Mouse (Mus musculus) liver, embryonic 14.5 days (tissue): ENCODE data around the gene Medag. TPM values are rescaled to one million over a fixed set of nuclear protein-coding genes. Genes with fewer than 3 reads are reported as not detected.

ENCODE experiments used
- ATAC-seq: fragments of 200-750 bp; cut with Nextera tagmentation; 2 replicates; pipeline ENCODE4 v1.8.0; 2017; ENCODE audit warnings: moderate number of reproducible peaks, mild to moderate bottlenecking, moderate library complexity; ENCODE audit not compliant: insufficient read depth
- DNase-seq, 3 experiments: peaks; one replicate each; pipeline ENCODE4 v3.0.0-alpha.2; 2012 to 2013; ENCODE audit warnings: low read depth in 3 of 3, low spot score in 3 of 3
- H3K27ac ChIP-seq: fragments of 300-500 bp; sonication (generic); 2 replicates; pipeline ENCODE4 v1.5.1; 2014; ENCODE audit warnings: moderate library complexity, mild to moderate bottlenecking, control low read depth, inconsistent platforms
- H3K27me3 ChIP-seq: fragments of 300-500 bp; sonication (generic); 2 replicates; pipeline ENCODE4 v1.6.1; 2014; ENCODE audit warnings: mild to moderate bottlenecking, low read length, moderate library complexity; ENCODE audit not compliant: control insufficient read depth, insufficient read depth
- H3K36me3 ChIP-seq: fragments of 300-500 bp; sonication (generic); replicated peaks from 2 replicates; pipeline ENCODE4 v1.6.1; 2014; ENCODE audit warnings: low read depth; ENCODE audit not compliant: control insufficient read depth, insufficient read depth
- H3K4me1 ChIP-seq, 2 experiments: fragments of 200-500 bp in 1 of 2; fragments of 300-500 bp in 1 of 2; sonication (generic) in 1 of 2; replicated peaks; 2 replicates each; pipeline ENCODE4 v1.6.1; 2012 to 2014; ENCODE audit warnings: antibody characterized with exemption in 1 of 2, inconsistent platforms in 1 of 2, low read length in 1 of 2; ENCODE audit not compliant: control insufficient read depth in 2 of 2, insufficient read depth in 2 of 2
- H3K4me2 ChIP-seq: fragments of 300-500 bp; sonication (generic); 2 replicates; pipeline ENCODE4 v1.6.1; 2014; ENCODE audit warnings: low read depth, mild to moderate bottlenecking, control low read depth, moderate library complexity
- H3K4me3 ChIP-seq, 2 experiments: fragments of 200-500 bp in 1 of 2; fragments of 300-500 bp in 1 of 2; sonication (generic) in 1 of 2; 2 replicates each; pipeline ENCODE4 v1.5.1; 2012 to 2014; ENCODE audit warnings: low read depth in 2 of 2, low read length in 2 of 2, mild to moderate bottlenecking in 2 of 2, control low read depth in 1 of 2, inconsistent platforms in 1 of 2, moderate library complexity in 1 of 2; ENCODE audit not compliant: insufficient read depth in 1 of 2
- H3K9ac ChIP-seq: fragments of 300-500 bp; sonication (generic); replicated peaks from 2 replicates; pipeline ENCODE4 v1.6.1; 2014; ENCODE audit warnings: mild to moderate bottlenecking, control low read depth, moderate library complexity
- H3K9me3 ChIP-seq: fragments of 300-500 bp; sonication (generic); 2 replicates; pipeline ENCODE4 v1.6.1; 2016; ENCODE audit warnings: low read length, mixed read lengths; ENCODE audit not compliant: control insufficient read depth
- CTCF ChIP-seq: IDR thresholded peaks from 2 replicates; pipeline ENCODE4 v1.5.1; 2016; ENCODE audit warnings: antibody characterized with exemption, low read depth, control low read depth
- EP300 ChIP-seq: IDR thresholded peaks from 2 replicates; pipeline ENCODE4 v1.6.1; 2016; ENCODE audit warnings: antibody characterized with exemption, low read depth
- WGBS: fragments of 180-500 bp; shearing (Covaris S2); extraction: QIAGEN DNeasy Blood & Tissue Kit; methylation state at CpG from one replicate; pipeline ENCODE4 v1.1.7; 2014; ENCODE audit not compliant: insufficient replicate concordance; 5-methylcytosine and 5-hydroxymethylcytosine counted together
- polyA plus RNA-seq, 2 experiments: library from polyadenylated mRNA; depleted of rRNA in 1 of 2; stranded (reverse) in 1 of 2; unstranded in 1 of 2; fragments of >200 nt; fragmentation: Nextera tagmentation in 1 of 2; extraction: Ambion mirVana in 1 of 2; gene quantifications; 2 replicates each; pipeline versions ENCODE4 v1.2.1 to v1.2.3; 2012 to 2014

The Medag gene
- polyA plus RNA-seq, 2 experiments: 0.18 to 0.27 TPM

DNA sequence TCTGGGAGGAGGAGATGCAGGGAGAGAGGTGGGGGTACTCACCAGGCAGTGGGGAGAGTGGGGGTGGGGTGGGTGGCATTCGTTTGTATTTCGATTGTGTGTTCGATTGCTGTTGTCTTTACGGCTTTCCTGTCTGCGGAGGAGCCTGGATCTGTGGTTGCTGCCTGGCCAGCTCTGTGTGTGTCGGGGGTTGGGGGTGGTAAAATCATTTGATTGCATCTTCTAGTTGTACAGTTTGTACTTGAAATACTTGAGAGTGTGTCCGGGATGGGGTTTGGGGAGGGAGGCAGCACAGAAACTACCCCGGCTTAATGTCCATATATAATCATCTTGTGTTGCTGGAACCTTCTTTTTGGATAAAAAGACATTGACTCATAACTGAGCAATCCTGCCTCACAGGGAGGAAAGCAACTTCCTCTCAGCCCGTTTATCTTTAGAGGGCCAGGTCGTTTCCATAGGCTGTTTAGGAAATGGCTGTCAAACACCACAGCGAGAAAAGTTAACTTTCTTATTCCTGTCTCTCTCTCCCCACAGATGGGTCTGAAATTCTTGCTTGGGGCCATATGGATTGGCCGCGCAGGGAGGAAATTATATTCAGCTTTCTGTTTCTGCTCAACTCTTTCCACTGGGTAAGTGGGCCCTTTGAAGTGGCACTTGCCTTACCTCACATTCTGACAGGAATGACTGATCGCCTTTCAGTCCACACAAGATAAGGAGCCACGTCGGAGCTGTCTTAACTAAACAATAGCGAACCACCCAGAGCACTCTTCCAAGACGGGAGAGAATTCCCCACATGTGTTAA, 19.8 kb upstream of the Medag start:
- Histone ChIP-seq H3K4me3 (no peak overlapping the region), H3K4me1 (0 out of 4 replicates have a peak, but pooled peaks cover 0 to 5% of the 10 kb centered on the region in 2 experiments), H3K9ac (no peak overlapping the region), H3K4me2 (no peak overlapping the region), H3K27me3 (no peaks in the 10 kb centered on the region), H3K9me3 (no peaks in the 10 kb centered on the region), H3K36me3 (no peaks in the 10 kb centered on the region), H3K27ac (no peak overlapping the region)
- DNase-seq (no peak), ATAC-seq (no peak)
- TF ChIP-seq EP300 (no peak), CTCF (no peak)
- 4% methylated on average over 18 of the region's 18 CpGs for whole genome bisulfite sequencing

DNA sequence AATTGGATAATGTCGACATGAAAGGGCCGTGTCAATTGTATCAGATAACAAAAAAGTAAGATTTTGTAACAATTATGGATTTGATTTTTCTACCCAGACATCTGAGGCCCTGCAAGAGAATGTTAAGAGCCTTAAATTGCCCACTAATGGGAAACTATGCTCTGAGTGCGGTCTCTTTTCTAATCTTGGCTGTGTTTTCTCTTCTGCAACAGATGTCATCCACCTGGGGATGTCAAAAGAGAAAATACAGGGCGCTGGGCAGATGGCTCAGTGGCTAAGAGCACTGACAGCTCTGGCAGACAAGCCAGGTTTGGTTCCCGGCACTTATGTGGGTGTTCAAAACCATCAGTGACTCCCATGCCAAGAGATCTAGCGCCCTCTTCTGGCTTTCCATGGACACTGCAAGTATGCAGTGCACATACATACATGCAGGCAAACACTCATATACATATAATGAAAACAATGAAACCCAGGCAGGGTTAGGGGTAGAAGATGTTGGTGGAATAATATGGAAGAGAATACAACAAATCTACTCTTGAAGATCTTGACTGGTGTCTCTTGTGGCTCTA, 19.0 kb upstream of the Medag start:
- no peak overlapping the region for H3K27ac ChIP-seq
- peak; percentile 29; the same call in 1 of the 2 replicates for TF ChIP-seq CTCF
- no peak for TF ChIP-seq EP300
- no peak overlapping the region for H3K9ac ChIP-seq
- no peaks in the 10 kb centered on the region for H3K27me3 ChIP-seq
- 35% methylated on average over 6 of the region's 6 CpGs for WGBS
- H3K36me3 ChIP-seq: no peaks in the 10 kb centered on the region
- DNase-seq (no peak), ATAC-seq (no peak)
- no peak overlapping the region for H3K4me2 ChIP-seq
- H3K4me3 ChIP-seq: no peak overlapping the region
- H3K9me3 ChIP-seq: no peaks in the 10 kb centered on the region
- 0 out of 4 replicates have a peak, but pooled peaks cover 0 to 5% of the 10 kb centered on the region in 2 experiments for H3K4me1 ChIP-seq

DNA sequence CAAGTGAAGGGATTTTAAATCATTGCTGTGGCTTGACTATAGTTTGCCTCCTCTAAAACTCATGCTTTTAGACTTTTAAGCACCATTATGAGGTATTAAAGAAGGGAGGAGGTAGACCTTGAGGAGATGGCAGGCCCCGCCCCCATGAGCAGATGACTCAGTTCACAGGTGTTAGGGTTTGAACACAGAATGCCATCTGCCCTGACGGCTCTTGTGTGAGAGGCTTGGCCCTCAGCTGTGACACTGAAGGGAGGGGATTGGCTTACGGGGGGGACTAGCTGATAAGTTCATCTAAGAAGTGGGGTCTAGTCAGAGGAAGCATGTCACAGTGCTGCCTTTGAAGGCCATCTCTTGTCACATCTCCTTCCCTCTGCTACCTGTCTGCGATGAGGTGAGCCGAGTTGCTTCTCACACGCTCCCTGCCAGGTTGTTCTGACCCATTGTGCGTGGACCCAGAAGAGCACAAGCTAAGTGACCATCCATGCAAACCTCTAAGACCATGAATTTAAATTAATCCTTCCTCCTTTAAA, 10.0 kb upstream of the Medag start:
- DNase-seq: no peak
- 73% methylated on average over 7 of the region's 7 CpGs for WGBS
- Histone ChIP-seq H3K4me1 (peaks cover 0 to 4% of the 10 kb centered on the region in 2 experiments; a peak in 1 of 4 replicates), H3K4me2 (no peak overlapping the region), H3K4me3 (no peak overlapping the region), H3K9ac (no peak overlapping the region), H3K27me3 (no peaks in the 10 kb centered on the region), H3K9me3 (no peaks in the 10 kb centered on the region), H3K27ac (no peak overlapping the region), H3K36me3 (no peaks in the 10 kb centered on the region)
- TF ChIP-seq CTCF (no peak), EP300 (no peak)
- ATAC-seq: no peak

DNA sequence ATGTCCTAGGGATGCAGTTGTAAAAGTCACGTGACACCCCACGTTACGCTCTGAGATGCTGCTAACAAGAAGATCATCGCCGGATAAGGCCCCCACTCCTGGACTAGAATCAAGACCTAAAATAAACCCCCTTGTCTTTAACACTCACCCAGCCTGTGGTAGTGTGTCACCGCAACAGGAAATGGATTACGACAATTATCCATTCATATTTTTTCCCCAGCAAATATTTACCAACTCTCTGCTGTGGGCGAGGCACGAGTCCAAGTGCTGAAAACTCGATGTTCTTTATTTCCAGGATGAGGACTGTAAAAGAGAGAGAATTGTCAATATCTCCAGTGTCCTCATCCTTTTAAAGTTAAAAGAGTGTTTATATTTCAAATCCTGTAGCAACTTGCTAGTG, 9.5 kb upstream of the Medag start:
- WGBS: 75% methylated on average over 10 of the region's 10 CpGs
- DNase-seq: no peak
- peaks cover 0 to 4% of the 10 kb centered on the region in 2 experiments; a peak in 1 of 4 replicates for H3K4me1 ChIP-seq
- H3K4me3 ChIP-seq: no peak overlapping the region
- H3K9me3 ChIP-seq: no peaks in the 10 kb centered on the region
- no peak for TF ChIP-seq EP300
- TF ChIP-seq CTCF: no peak
- ATAC-seq: no peak
- no peak overlapping the region for H3K9ac ChIP-seq
- H3K27me3 ChIP-seq: no peaks in the 10 kb centered on the region
- no peaks in the 10 kb centered on the region for H3K36me3 ChIP-seq
- no peak overlapping the region for H3K4me2 ChIP-seq
- no peak overlapping the region for H3K27ac ChIP-seq

DNA sequence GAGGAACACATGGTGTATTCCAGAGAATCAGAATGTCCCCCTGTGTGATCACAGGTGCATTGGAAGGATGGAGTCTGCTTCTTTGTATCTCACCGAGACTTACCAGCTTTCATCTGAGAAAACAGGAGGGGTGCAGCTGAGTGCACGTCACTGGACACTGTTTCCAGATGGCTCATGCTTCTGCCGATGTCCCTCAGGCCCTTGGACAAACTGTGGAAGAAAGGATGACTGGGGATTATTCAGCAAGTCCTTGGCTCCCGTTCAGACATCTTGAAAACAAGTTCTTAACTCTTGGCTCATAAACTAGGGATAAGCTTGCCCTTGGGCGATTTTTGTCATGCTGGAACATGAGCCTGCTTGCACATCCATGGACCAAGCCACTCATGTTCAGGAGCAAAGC, 8.2 kb upstream of the Medag start:
- ATAC-seq: no peak
- Histone ChIP-seq H3K4me1 (peaks cover 0 to 4% of the 10 kb centered on the region in 2 experiments; a peak in 1 of 4 replicates), H3K4me3 (no peak overlapping the region), H3K9me3 (no peaks in the 10 kb centered on the region), H3K27ac (no peak overlapping the region), H3K27me3 (no peaks in the 10 kb centered on the region), H3K36me3 (no peaks in the 10 kb centered on the region), H3K9ac (no peak overlapping the region), H3K4me2 (no peak overlapping the region)
- WGBS: 63% methylated on average over 5 of the region's 5 CpGs
- DNase-seq: no peak
- no peak for TF ChIP-seq CTCF
- no peak for TF ChIP-seq EP300
